Mouse (Mus musculus) spleen, adult 2 months (tissue): Measurements from ENCODE around the gene Epor. TPM values are rescaled to one million over a fixed set of nuclear protein-coding genes. Genes with fewer than 3 reads are reported as not detected.
A peak's percentile ranks its signal among the peaks of the same experiment; 100 is the strongest.

ENCODE experiments used
- DNase-seq, 2 experiments: peaks; one replicate each; pipeline versions ENCODE4 v3.0.0 to v3.0.0-alpha.2; 2012 to 2021; ENCODE audit warnings: low spot score in 2 of 2, low read depth in 1 of 2
- H3K27ac ChIP-seq: fragments of 200-500 bp; 2 replicates; pipeline ENCODE4 v1.5.1; 2012; ENCODE audit warnings: low read length, inconsistent platforms; ENCODE audit not compliant: insufficient read depth
- H3K27me3 ChIP-seq: fragments of 200-500 bp; 2 replicates; pipeline ENCODE4 v1.6.1; 2012; ENCODE audit warnings: mild to moderate bottlenecking, moderate library complexity, low read length, inconsistent platforms; ENCODE audit not compliant: control insufficient read depth, insufficient read depth
- H3K36me3 ChIP-seq: fragments of 200-500 bp; 2 replicates; pipeline ENCODE4 v1.6.1; 2012; ENCODE audit warnings: mild to moderate bottlenecking, low read length, inconsistent platforms; ENCODE audit not compliant: control insufficient read depth, insufficient read depth
- H3K4me1 ChIP-seq: fragments of 200-500 bp; 2 replicates; pipeline ENCODE4 v1.6.1; 2011; ENCODE audit warnings: inconsistent platforms; ENCODE audit not compliant: control insufficient read depth, insufficient read depth, insufficient read length
- H3K4me3 ChIP-seq: fragments of 200-500 bp; 2 replicates; pipeline ENCODE4 v1.5.1; 2011; ENCODE audit warnings: mild to moderate bottlenecking, inconsistent platforms; ENCODE audit not compliant: insufficient read depth, insufficient read length; ENCODE audit errors: extremely low read depth
- CTCF ChIP-seq: fragments of 200-500 bp; IDR thresholded peaks from 2 replicates; pipeline ENCODE4 v1.5.1; 2011; ENCODE audit warnings: mild to moderate bottlenecking, inconsistent platforms; ENCODE audit not compliant: insufficient read depth, insufficient read length, insufficient replicate concordance; ENCODE audit errors: extremely low read depth
- POLR2A ChIP-seq: fragments of 200-500 bp; IDR thresholded peaks from 2 replicates; pipeline ENCODE4 v1.6.1; 2011; ENCODE audit warnings: low read depth, low read length, inconsistent platforms
- WGBS: fragments of 180-500 bp; shearing (Covaris S2); methylation state at CpG from one replicate; pipeline ENCODE4 v1.1.7; 2018; 5-methylcytosine and 5-hydroxymethylcytosine counted together
- polyA plus RNA-seq: library from polyadenylated mRNA; depleted of rRNA; stranded (reverse); fragments of >200 nt; gene quantifications from 2 replicates; pipeline ENCODE4 v1.2.3, GENCODE M21; 2012

The Epor gene
- polyA plus RNA-seq, 1 experiment = 49.5 TPM

- no peak overlapping the region for H3K27ac ChIP-seq
- no peak overlapping the region for H3K4me3 ChIP-seq
- DNase-seq = no peak
- no peak for TF ChIP-seq CTCF
- no peak for TF ChIP-seq POLR2A
- no peaks in the 10 kb centered on the region for H3K36me3 ChIP-seq
- H3K4me1 ChIP-seq = peaks cover 4% of the 10 kb centered on the region; the same call in 1 of the 2 replicates
- no peaks in the 10 kb centered on the region for H3K27me3 ChIP-seq
- 92% methylated on average over 4 of the region's 4 CpGs for WGBS
Measured at GRCm38 (mm10) chr9:21938234-21938855, 25.0 kb downstream of the Epor start.

GRCm38 (mm10) chr9:21937711-21938175 is 25.6 kb downstream of the Epor start:
- WGBS = 89% methylated on average over 4 of the region's 4 CpGs

GRCm38 (mm10) chr9:21936692-21937570 is 26.4 kb downstream of the Epor start, which contains the start of gene Plppr2:
Gene Plppr2, plus strand, starts transcription at chr9:21937033.
- TF ChIP-seq CTCF = no peak
- TF ChIP-seq POLR2A = no peak
- Histone ChIP-seq H3K27ac (no peak within 1 kb of the TSS), H3K36me3 (no peaks in the 10 kb centered on the region), H3K27me3 (no peaks in the 10 kb centered on the region), H3K4me1 (peaks cover 4% of the 10 kb centered on the region; the same call in 1 of the 2 replicates), H3K4me3 (peak within 1 kb of the TSS; percentile 41; the same call in 1 of the 2 replicates)
- DNase-seq = peak; percentile 64 to 75
- WGBS = 6% methylated on average over 43 of the region's 43 CpGs

More at GRCm38 (mm10) chr9:21937711-21938175, 25.6 kb downstream of the Epor start:
- Histone ChIP-seq H3K27me3 (no peaks in the 10 kb centered on the region), H3K36me3 (no peaks in the 10 kb centered on the region), H3K27ac (no peak overlapping the region), H3K4me3 (no peak overlapping the region), H3K4me1 (peaks cover 4% of the 10 kb centered on the region; the same call in 1 of the 2 replicates)
- DNase-seq = no peak
- TF ChIP-seq POLR2A = no peak
- no peak for TF ChIP-seq CTCF

- no peak for TF ChIP-seq POLR2A
- TF ChIP-seq CTCF = no peak
- Histone ChIP-seq H3K4me1 (peaks cover 4% of the 10 kb centered on the region; the same call in 1 of the 2 replicates), H3K27me3 (no peaks in the 10 kb centered on the region), H3K4me3 (no peak overlapping the region), H3K27ac (no peak overlapping the region), H3K36me3 (no peaks in the 10 kb centered on the region)
- no peak for DNase-seq
- 83% methylated on average over 7 of the region's 7 CpGs for WGBS
Measured at GRCm38 (mm10) chr9:21935466-21936131, 27.7 kb downstream of the Epor start.

GRCm38 (mm10) chr9:21934021-21934420 is 29.3 kb downstream of the Epor start:
- no peak for DNase-seq
- H3K27me3 ChIP-seq = no peaks in the 10 kb centered on the region
- WGBS = 91% methylated on average over 12 of the region's 12 CpGs
- H3K27ac ChIP-seq = no peak overlapping the region
- TF ChIP-seq POLR2A (no peak), CTCF (no peak)
- H3K36me3 ChIP-seq = no peaks in the 10 kb centered on the region
- H3K4me3 ChIP-seq = no peak overlapping the region
- peaks cover 4% of the 10 kb centered on the region; the same call in 1 of the 2 replicates for H3K4me1 ChIP-seq

- Histone ChIP-seq H3K36me3 (no peaks in the 10 kb centered on the region), H3K27ac (no peak overlapping the region), H3K4me3 (no peak overlapping the region), H3K4me1 (peaks cover 4% of the 10 kb centered on the region; the same call in 1 of the 2 replicates), H3K27me3 (no peaks in the 10 kb centered on the region)
- no peak for TF ChIP-seq CTCF
- TF ChIP-seq POLR2A = no peak
- 76% methylated on average over 12 of the region's 12 CpGs for WGBS
- DNase-seq = no peak
Measured at GRCm38 (mm10) chr9:21932445-21933137, 30.7 kb downstream of the Epor start.
